In the genomic region with DNA sequence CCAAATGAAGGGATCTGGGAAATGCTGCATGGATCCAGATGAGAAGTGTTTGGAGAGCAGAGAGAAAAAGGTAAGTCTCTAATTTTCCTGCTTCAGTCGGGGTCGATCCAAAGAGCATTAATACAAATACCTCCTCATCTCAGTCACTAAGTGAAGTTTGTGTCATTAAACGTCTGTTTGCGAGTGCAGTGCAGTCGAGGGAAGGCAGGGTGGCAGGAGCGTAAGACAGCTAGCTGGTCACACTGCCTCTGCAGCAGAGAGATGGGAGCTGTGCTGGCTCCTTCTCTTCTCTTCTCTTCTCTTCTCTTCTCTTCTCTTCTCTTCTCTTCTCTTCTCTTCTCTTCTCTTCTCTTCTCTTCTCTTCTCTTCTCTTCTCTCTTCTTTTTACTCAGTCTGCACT, we compare ENCODE assay signal across 19 mouse cellular contexts. TPM values are rescaled to one million over a fixed set of nuclear protein-coding genes. Genes with fewer than 3 reads are reported as not detected.
"Had no signal": no experiment of that assay in that cellular context is flagged by ENCODE, and none has a peak within 500 bp of the region (broad histone marks: within the 10 kb centered on the region; RNA-seq: fewer than 3 reads in every experiment).

No protein-coding gene starts in this region.

- DNase-seq: retina, postnatal 1 day; right cerebral cortex, adult 18-20 months; right cerebral cortex, postnatal 14 days; right cerebral cortex, postnatal 25 days; right cerebral cortex, postnatal 4 days; spleen, adult 18-20 months; thymus, adult 18-20 months; thymus, adult 2 months; thymus, postnatal 14 days; thymus, postnatal 25 days; thymus, postnatal 36 days; thymus, postnatal 4 days had no signal

- H3K36me3 ChIP-seq: neural tube, embryonic 13.5 days; neural tube, embryonic 15.5 days; stomach, embryonic 15.5 days had no signal

- H3K27ac ChIP-seq: neural tube, embryonic 13.5 days; neural tube, embryonic 15.5 days; stomach, embryonic 15.5 days; stomach, postnatal 0 days had no signal

- H3K27me3 ChIP-seq: neural tube, embryonic 13.5 days; neural tube, embryonic 15.5 days; stomach, embryonic 15.5 days had no signal

- H3K9ac ChIP-seq: neural tube, embryonic 13.5 days; neural tube, embryonic 15.5 days; stomach, embryonic 15.5 days had no signal

- H3K4me1 ChIP-seq: neural tube, embryonic 13.5 days; neural tube, embryonic 15.5 days; stomach, embryonic 15.5 days had no signal

- H3K4me3 ChIP-seq: neural tube, embryonic 13.5 days; neural tube, embryonic 15.5 days; stomach, embryonic 15.5 days had no signal

- H3K9me3 ChIP-seq: neural tube, embryonic 13.5 days; neural tube, embryonic 15.5 days; stomach, embryonic 15.5 days had no signal

RNA-seq across cellular contexts. Expression of gene Aox4, which starts 17.9 kb away (rescaled TPM):
- total RNA-seq: neutrophil, adult 5-6 weeks had no signal
- polyA plus RNA-seq: spleen, adult 2 months had no signal

RNA-seq across cellular contexts. Expression of gene Aox2, which starts 50.0 kb away (rescaled TPM):
- total RNA-seq: neutrophil, adult 5-6 weeks had no signal
- polyA plus RNA-seq: neural tube, embryonic 14.5 days had no signal
